Mouse (Mus musculus) forelimb bud, embryonic 11.5 days (tissue): Measurements from ENCODE around the gene Pdk4.
A peak's percentile ranks its signal among the peaks of the same experiment; 100 is the strongest.

Source experiments
- DNase-seq: peaks from one replicate; pipeline ENCODE4 v3.0.0-alpha.2; 2012; ENCODE audit warnings: low read depth, low spot score

Pdk4 gene

GRCm38 (mm10) chr6:5495961-5496853 lies at the start of gene Pdk4:
Pdk4 (minus strand) TSS chr6:5496309.
- peak; percentile 82 for DNase-seq

GRCm38 (mm10) chr6:5537855-5538365 lies 41.8 kb upstream of the Pdk4 start:
- DNase-seq: no peak

GRCm38 (mm10) chr6:5535754-5536153 lies 39.6 kb upstream of the Pdk4 start:
- DNase-seq: no peak

GRCm38 (mm10) chr6:5517091-5517490 lies 21.0 kb upstream of the Pdk4 start:
- DNase-seq: no peak

GRCm38 (mm10) chr6:5509757-5510156 lies 13.6 kb upstream of the Pdk4 start:
- peak; percentile 43 for DNase-seq

GRCm38 (mm10) chr6:5509303-5509702 lies 13.2 kb upstream of the Pdk4 start:
- no peak for DNase-seq

GRCm38 (mm10) chr6:5507821-5508220 lies 11.7 kb upstream of the Pdk4 start:
- no peak for DNase-seq

GRCm38 (mm10) chr6:5506271-5506670 lies 10.2 kb upstream of the Pdk4 start:
- DNase-seq: no peak

- no peak for DNase-seq
These were observed 6.7 kb upstream of the Pdk4 start for GRCm38 (mm10) chr6:5502810-5503209.

- no peak for DNase-seq
These were observed 5.4 kb upstream of the Pdk4 start for GRCm38 (mm10) chr6:5501551-5501950.

- DNase-seq: no peak
These were observed 2.6 kb upstream of the Pdk4 start for GRCm38 (mm10) chr6:5498740-5499139.

GRCm38 (mm10) chr6:5496854-5497235 lies 736 bp upstream of the Pdk4 start:
- no peak for DNase-seq

- DNase-seq: no peak
These were observed 11.1 kb downstream of the Pdk4 start for GRCm38 (mm10) chr6:5485028-5485427.

GRCm38 (mm10) chr6:5482270-5482783 lies 13.8 kb downstream of the Pdk4 start:
- DNase-seq: no peak

- no peak for DNase-seq
These were observed 15.0 kb downstream of the Pdk4 start for GRCm38 (mm10) chr6:5481066-5481465.

GRCm38 (mm10) chr6:5474021-5474420 lies 22.1 kb downstream of the Pdk4 start:
- no peak for DNase-seq

GRCm38 (mm10) chr6:5472692-5473091 lies 23.4 kb downstream of the Pdk4 start:
- DNase-seq: no peak

- DNase-seq: no peak
These were observed 25.4 kb downstream of the Pdk4 start for GRCm38 (mm10) chr6:5470480-5471318.

GRCm38 (mm10) chr6:5455836-5456235 lies 40.3 kb downstream of the Pdk4 start:
- DNase-seq: no peak

GRCm38 (mm10) chr6:5449878-5450277 lies 46.2 kb downstream of the Pdk4 start:
- DNase-seq: no peak

- no peak for DNase-seq
These were observed 47.7 kb downstream of the Pdk4 start for GRCm38 (mm10) chr6:5448396-5448795.

- DNase-seq: no peak
These were observed 48.6 kb downstream of the Pdk4 start for GRCm38 (mm10) chr6:5447546-5447945.
